Mouse (Mus musculus) hindbrain, embryonic 12.5 days (tissue): ENCODE data around the gene Abca3. TPM values are rescaled to one million over a fixed set of nuclear protein-coding genes. Genes with fewer than 3 reads are reported as not detected.

Source experiments
- ATAC-seq: fragments of 200-750 bp; cut with Nextera tagmentation; 2 replicates; pipeline ENCODE4 v1.8.0; 2017; ENCODE audit warnings: moderate TSS enrichment; ENCODE audit not compliant: low FRiP score
- H3K27ac ChIP-seq: fragments of 300-500 bp; sonication (generic); 2 replicates; pipeline ENCODE4 v1.5.1; 2016; ENCODE audit warnings: mild to moderate bottlenecking
- H3K27me3 ChIP-seq: fragments of 300-500 bp; sonication (generic); 2 replicates; pipeline ENCODE4 v1.6.1; 2016; ENCODE audit warnings: mild to moderate bottlenecking
- H3K36me3 ChIP-seq: fragments of 300-500 bp; sonication (generic); 2 replicates; pipeline ENCODE4 v1.6.1; 2016; ENCODE audit warnings: mild to moderate bottlenecking
- H3K4me1 ChIP-seq: fragments of 300-500 bp; sonication (generic); 2 replicates; pipeline ENCODE4 v1.6.1; 2016
- H3K4me2 ChIP-seq: fragments of 300-500 bp; sonication (generic); replicated peaks from 2 replicates; pipeline ENCODE4 v1.6.1; 2016; ENCODE audit warnings: mild to moderate bottlenecking
- H3K4me3 ChIP-seq: fragments of 300-500 bp; sonication (generic); 2 replicates; pipeline ENCODE4 v1.5.1; 2016; ENCODE audit warnings: mild to moderate bottlenecking
- H3K9ac ChIP-seq: fragments of 300-500 bp; sonication (generic); 2 replicates; pipeline ENCODE4 v1.6.1; 2016; ENCODE audit warnings: mild to moderate bottlenecking, moderate library complexity
- H3K9me3 ChIP-seq: fragments of 300-500 bp; sonication (generic); replicated peaks from 2 replicates; pipeline ENCODE4 v1.6.1; 2016; ENCODE audit warnings: mild to moderate bottlenecking
- WGBS: fragments of 180-500 bp; shearing (Covaris S2); methylation state at CpG from one replicate; pipeline ENCODE4 v1.1.7; 2016; 5-methylcytosine and 5-hydroxymethylcytosine counted together
- polyA plus RNA-seq: library from polyadenylated mRNA; unstranded; fragments of >200 nt; fragmentation: Nextera tagmentation; extraction: Ambion mirVana; gene quantifications from 2 replicates; pipeline ENCODE4 v1.2.1, GENCODE M21; 2016

The Abca3 gene
- polyA plus RNA-seq, 1 experiment from 2014 or later: 21.4 TPM

GRCm38 (mm10) chr17:24359006-24359405 lies 7.3 kb downstream of the Abca3 start:
- Histone ChIP-seq H3K9me3 (no peaks in the 10 kb centered on the region), H3K4me1 (peaks cover 10% of the 10 kb centered on the region), H3K27me3 (no peaks in the 10 kb centered on the region), H3K4me2 (no peak overlapping the region), H3K4me3 (no peak overlapping the region), H3K9ac (no peak overlapping the region), H3K27ac (no peak overlapping the region), H3K36me3 (no peaks in the 10 kb centered on the region)
- no peak for ATAC-seq
- WGBS: 91% methylated on average over 8 of the region's 8 CpGs

- WGBS: 84% methylated on average over 2 of the region's 2 CpGs
- Histone ChIP-seq H3K36me3 (no peaks in the 10 kb centered on the region), H3K27me3 (no peaks in the 10 kb centered on the region), H3K9ac (no peak overlapping the region), H3K4me1 (0 out of 2 replicates have a peak, but pooled peaks cover 3% of the 10 kb centered on the region), H3K4me2 (no peak overlapping the region), H3K4me3 (no peak overlapping the region), H3K9me3 (no peaks in the 10 kb centered on the region), H3K27ac (no peak overlapping the region)
- ATAC-seq: no peak
These were observed 8.2 kb downstream of the Abca3 start for GRCm38 (mm10) chr17:24359903-24360302.

GRCm38 (mm10) chr17:24360841-24361240 lies 9.1 kb downstream of the Abca3 start:
- 86% methylated on average over 8 of the region's 8 CpGs for WGBS
- no peak overlapping the region for H3K9ac ChIP-seq
- H3K27me3 ChIP-seq: no peaks in the 10 kb centered on the region
- no peak overlapping the region for H3K27ac ChIP-seq
- no peaks in the 10 kb centered on the region for H3K9me3 ChIP-seq
- no peak overlapping the region for H3K4me3 ChIP-seq
- H3K36me3 ChIP-seq: peaks cover under 1% of the 10 kb centered on the region; the same call in 1 of the 2 replicates
- H3K4me1 ChIP-seq: peaks cover under 1% of the 10 kb centered on the region; the same call in 1 of the 2 replicates
- H3K4me2 ChIP-seq: no peak overlapping the region
- ATAC-seq: no peak

GRCm38 (mm10) chr17:24361291-24361690 lies 9.5 kb downstream of the Abca3 start:
- no peak overlapping the region for H3K27ac ChIP-seq
- H3K36me3 ChIP-seq: peaks cover 5% of the 10 kb centered on the region; the same call in 1 of the 2 replicates
- H3K9me3 ChIP-seq: no peaks in the 10 kb centered on the region
- H3K4me3 ChIP-seq: no peak overlapping the region
- no peak for ATAC-seq
- no peak overlapping the region for H3K4me2 ChIP-seq
- H3K9ac ChIP-seq: no peak overlapping the region
- 85% methylated on average over 5 of the region's 5 CpGs for WGBS
- H3K27me3 ChIP-seq: no peaks in the 10 kb centered on the region
- H3K4me1 ChIP-seq: peaks cover 3% of the 10 kb centered on the region; the same call in 1 of the 2 replicates

- Histone ChIP-seq H3K4me2 (no peak overlapping the region), H3K27me3 (no peaks in the 10 kb centered on the region), H3K36me3 (peaks cover 17% of the 10 kb centered on the region), H3K27ac (no peak overlapping the region), H3K4me1 (peaks cover 3% of the 10 kb centered on the region; the same call in 1 of the 2 replicates), H3K9ac (no peak overlapping the region), H3K4me3 (no peak overlapping the region), H3K9me3 (no peaks in the 10 kb centered on the region)
- ATAC-seq: no peak
- WGBS: 76% methylated on average over 9 of the region's 9 CpGs
These were observed 10.8 kb downstream of the Abca3 start for GRCm38 (mm10) chr17:24362527-24362926.

GRCm38 (mm10) chr17:24364461-24364860 lies 12.7 kb downstream of the Abca3 start:
- H3K9me3 ChIP-seq: no peaks in the 10 kb centered on the region
- ATAC-seq: no peak
- peaks cover 30% of the 10 kb centered on the region for H3K36me3 ChIP-seq
- whole genome bisulfite sequencing: 86% methylated on average over 9 of the region's 9 CpGs
- H3K9ac ChIP-seq: no peak overlapping the region
- peaks cover 3% of the 10 kb centered on the region; the same call in 1 of the 2 replicates for H3K4me1 ChIP-seq
- H3K27ac ChIP-seq: no peak overlapping the region
- no peak overlapping the region for H3K4me2 ChIP-seq
- H3K4me3 ChIP-seq: no peak overlapping the region
- H3K27me3 ChIP-seq: no peaks in the 10 kb centered on the region

- no peak overlapping the region for H3K4me2 ChIP-seq
- no peak for ATAC-seq
- no peak overlapping the region for H3K27ac ChIP-seq
- WGBS: 27% methylated on average over 13 of the region's 13 CpGs
- H3K9ac ChIP-seq: no peak overlapping the region
- H3K4me3 ChIP-seq: no peak overlapping the region
- no peaks in the 10 kb centered on the region for H3K9me3 ChIP-seq
- H3K4me1 ChIP-seq: peaks cover 3% of the 10 kb centered on the region; the same call in 1 of the 2 replicates
- H3K27me3 ChIP-seq: no peaks in the 10 kb centered on the region
- H3K36me3 ChIP-seq: peaks cover 38% of the 10 kb centered on the region
These were observed 14.1 kb downstream of the Abca3 start for GRCm38 (mm10) chr17:24365863-24366262.

- Histone ChIP-seq H3K27ac (no peak overlapping the region), H3K4me3 (no peak overlapping the region), H3K4me2 (no peak overlapping the region), H3K27me3 (no peaks in the 10 kb centered on the region), H3K9ac (no peak overlapping the region), H3K9me3 (no peaks in the 10 kb centered on the region), H3K4me1 (no peaks in the 10 kb centered on the region), H3K36me3 (peaks cover 70% of the 10 kb centered on the region)
- WGBS: 83% methylated on average over 4 of the region's 5 CpGs
- no peak for ATAC-seq
These were observed 23.5 kb downstream of the Abca3 start for GRCm38 (mm10) chr17:24375094-24375712.

GRCm38 (mm10) chr17:24375886-24376285 lies 24.1 kb downstream of the Abca3 start:
- 92% methylated on average over 6 of the region's 6 CpGs for WGBS
- H3K9me3 ChIP-seq: no peaks in the 10 kb centered on the region
- no peak for ATAC-seq
- no peak overlapping the region for H3K27ac ChIP-seq
- H3K4me1 ChIP-seq: no peaks in the 10 kb centered on the region
- no peak overlapping the region for H3K4me3 ChIP-seq
- H3K4me2 ChIP-seq: no peak overlapping the region
- H3K36me3 ChIP-seq: peaks cover 63% of the 10 kb centered on the region
- H3K9ac ChIP-seq: no peak overlapping the region
- no peaks in the 10 kb centered on the region for H3K27me3 ChIP-seq

- H3K27me3 ChIP-seq: no peaks in the 10 kb centered on the region
- no peaks in the 10 kb centered on the region for H3K4me1 ChIP-seq
- 99% methylated on average over 2 of the region's 2 CpGs for WGBS
- peaks cover 60% of the 10 kb centered on the region for H3K36me3 ChIP-seq
- H3K9ac ChIP-seq: no peak overlapping the region
- H3K27ac ChIP-seq: no peak overlapping the region
- no peaks in the 10 kb centered on the region for H3K9me3 ChIP-seq
- no peak overlapping the region for H3K4me2 ChIP-seq
- no peak overlapping the region for H3K4me3 ChIP-seq
- no peak for ATAC-seq
These were observed 26.7 kb downstream of the Abca3 start for GRCm38 (mm10) chr17:24378496-24378895.

- H3K4me3 ChIP-seq: no peak overlapping the region
- WGBS: 86% methylated on average over 8 of the region's 8 CpGs
- H3K9ac ChIP-seq: no peak overlapping the region
- H3K27me3 ChIP-seq: no peaks in the 10 kb centered on the region
- no peak overlapping the region for H3K4me2 ChIP-seq
- no peaks in the 10 kb centered on the region for H3K4me1 ChIP-seq
- peaks cover 63% of the 10 kb centered on the region for H3K36me3 ChIP-seq
- no peak overlapping the region for H3K27ac ChIP-seq
- no peak for ATAC-seq
- H3K9me3 ChIP-seq: no peaks in the 10 kb centered on the region
These were observed 32.0 kb downstream of the Abca3 start for GRCm38 (mm10) chr17:24383789-24384188.

GRCm38 (mm10) chr17:24388711-24389110 lies 37.0 kb downstream of the Abca3 start:
- peaks cover 56% of the 10 kb centered on the region for H3K36me3 ChIP-seq

GRCm38 (mm10) chr17:24389865-24390264 lies 38.1 kb downstream of the Abca3 start:
- Histone ChIP-seq H3K27me3 (no peaks in the 10 kb centered on the region), H3K4me2 (no peak overlapping the region), H3K9me3 (no peaks in the 10 kb centered on the region), H3K9ac (no peak overlapping the region), H3K4me1 (no peaks in the 10 kb centered on the region), H3K4me3 (no peak overlapping the region), H3K36me3 (peaks cover 44% of the 10 kb centered on the region), H3K27ac (no peak overlapping the region)
- no peak for ATAC-seq
- WGBS: 4% methylated on average over 2 of the region's 2 CpGs

More at GRCm38 (mm10) chr17:24388711-24389110, 37.0 kb downstream of the Abca3 start:
- 86% methylated on average over 5 of the region's 5 CpGs for WGBS
- no peaks in the 10 kb centered on the region for H3K4me1 ChIP-seq
- H3K4me3 ChIP-seq: no peak overlapping the region
- no peaks in the 10 kb centered on the region for H3K9me3 ChIP-seq
- no peak for ATAC-seq
- H3K9ac ChIP-seq: no peak overlapping the region
- no peaks in the 10 kb centered on the region for H3K27me3 ChIP-seq
- no peak overlapping the region for H3K4me2 ChIP-seq
- no peak overlapping the region for H3K27ac ChIP-seq
